Mouse (Mus musculus) MEL-GATA-1-ER (cell line): ENCODE measurements around the gene Trim8.

ENCODE experiments used
- DNase-seq: peaks from one replicate; pipeline ENCODE4 v3.0.0-alpha.2; 2012; ENCODE audit warnings: low read depth; ENCODE audit errors: extremely low read depth

Gene Trim8

DNA sequence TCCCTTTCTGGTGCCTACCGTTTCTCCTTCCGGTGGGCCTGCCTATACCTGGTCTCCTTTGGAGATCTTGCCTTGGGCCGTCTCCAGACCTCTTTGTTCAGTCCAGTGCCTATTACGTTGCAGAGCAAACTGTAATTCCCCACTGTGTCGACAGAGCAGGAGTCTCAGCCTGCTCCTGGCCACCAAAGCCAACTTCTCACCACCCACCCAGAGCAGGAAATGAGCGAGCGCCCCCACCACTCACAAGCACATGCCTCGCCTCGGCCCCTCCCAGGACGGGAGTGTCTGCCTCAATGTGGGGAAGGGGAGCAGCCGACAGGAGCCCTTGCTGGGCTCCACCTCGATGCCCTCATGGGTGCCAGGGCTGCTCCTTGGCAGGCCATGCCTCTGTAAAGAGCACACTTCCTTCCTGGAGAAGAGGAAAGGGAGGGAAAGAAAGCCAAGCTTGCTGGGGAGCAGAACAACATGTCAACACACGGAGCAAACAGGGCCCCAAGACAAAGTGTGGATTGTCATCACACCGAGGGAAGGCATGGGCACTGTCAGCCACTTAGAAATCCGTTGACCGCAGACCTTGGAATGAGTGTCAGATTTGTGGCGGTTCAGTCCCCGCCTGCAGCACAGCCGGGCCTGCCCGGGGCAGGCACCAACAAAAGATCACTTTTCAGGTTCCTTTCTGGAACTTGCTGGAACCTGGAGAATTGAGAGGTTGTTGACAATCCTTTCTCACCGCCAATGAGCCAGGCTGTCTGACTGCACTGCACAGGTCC lies 22.0 kb upstream of the Trim8 start:
- DNase-seq: no peak

DNA sequence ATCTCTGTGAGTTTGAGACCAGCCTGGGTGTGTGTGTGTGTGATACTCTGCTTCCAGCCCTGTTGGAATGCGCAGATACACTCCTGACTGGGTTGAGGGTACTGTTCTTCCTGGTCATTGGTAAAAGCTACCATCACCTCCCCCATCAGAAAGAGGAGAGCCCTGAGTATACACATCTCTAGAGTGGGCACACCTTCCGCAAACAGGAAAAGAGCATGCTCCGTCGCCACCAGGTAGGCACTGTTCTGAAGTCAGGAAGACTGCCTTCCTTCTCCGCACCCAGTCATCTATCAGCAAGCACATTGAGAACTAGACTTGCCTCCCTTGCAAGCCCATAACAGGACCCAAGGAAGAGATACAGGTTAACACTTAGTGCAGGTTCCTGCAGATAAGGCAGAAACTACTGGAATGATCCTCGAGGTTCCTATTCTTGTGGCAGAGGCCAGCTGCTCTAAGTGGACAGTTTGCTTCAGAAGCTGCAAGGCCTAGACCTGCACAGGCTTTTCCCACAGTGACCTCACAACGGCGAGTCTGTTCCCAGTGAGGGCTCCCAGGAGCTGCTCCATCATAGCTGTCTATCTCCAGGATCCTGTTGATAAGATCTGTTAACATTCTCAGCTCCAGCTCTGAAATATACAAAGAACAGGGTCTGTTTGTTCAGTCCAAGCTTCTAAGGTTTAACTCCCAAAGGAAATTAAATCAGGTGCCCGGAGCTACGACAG lies 20.7 kb upstream of the Trim8 start:
- DNase-seq: no peak

DNA sequence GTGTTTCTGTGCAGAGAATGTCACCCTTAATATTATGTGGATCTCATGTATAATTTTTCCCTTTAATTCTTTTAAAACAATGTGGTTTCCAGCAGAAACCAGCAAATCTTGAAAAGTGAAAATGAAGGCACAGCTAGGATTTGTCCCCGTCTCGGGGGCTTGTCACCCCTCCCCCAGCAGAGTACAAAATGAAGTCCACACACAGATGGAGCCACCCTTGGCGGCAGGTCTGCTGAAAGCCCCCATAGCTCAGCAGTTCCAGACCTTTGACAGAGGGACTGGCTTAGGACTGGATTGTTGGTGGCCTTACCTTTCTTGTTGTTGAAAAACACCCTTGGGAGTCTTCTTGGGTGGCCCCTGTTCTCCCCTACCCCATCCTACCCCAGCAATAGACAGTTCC lies 20.1 kb upstream of the Trim8 start:
- no peak for DNase-seq

DNA sequence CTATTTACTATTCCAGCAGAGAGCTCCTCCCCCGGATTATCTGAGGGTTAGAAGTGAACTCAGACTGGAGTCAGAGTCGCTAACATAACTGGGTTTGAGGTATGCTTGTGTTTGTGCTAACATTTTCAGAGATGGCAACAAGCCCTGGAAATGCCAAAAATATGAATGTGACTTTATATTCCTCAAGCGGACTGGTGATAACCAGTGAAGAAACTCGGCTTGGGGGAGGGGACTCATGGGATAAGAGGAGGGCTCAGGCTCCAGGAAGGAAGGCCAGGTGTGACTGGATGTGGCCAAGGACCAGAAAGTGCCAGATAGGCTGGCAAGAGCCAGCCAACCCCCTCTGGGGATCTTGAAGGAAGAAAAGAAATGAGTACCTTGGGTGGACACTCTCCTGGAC lies 19.7 kb upstream of the Trim8 start:
- DNase-seq: no peak

DNA sequence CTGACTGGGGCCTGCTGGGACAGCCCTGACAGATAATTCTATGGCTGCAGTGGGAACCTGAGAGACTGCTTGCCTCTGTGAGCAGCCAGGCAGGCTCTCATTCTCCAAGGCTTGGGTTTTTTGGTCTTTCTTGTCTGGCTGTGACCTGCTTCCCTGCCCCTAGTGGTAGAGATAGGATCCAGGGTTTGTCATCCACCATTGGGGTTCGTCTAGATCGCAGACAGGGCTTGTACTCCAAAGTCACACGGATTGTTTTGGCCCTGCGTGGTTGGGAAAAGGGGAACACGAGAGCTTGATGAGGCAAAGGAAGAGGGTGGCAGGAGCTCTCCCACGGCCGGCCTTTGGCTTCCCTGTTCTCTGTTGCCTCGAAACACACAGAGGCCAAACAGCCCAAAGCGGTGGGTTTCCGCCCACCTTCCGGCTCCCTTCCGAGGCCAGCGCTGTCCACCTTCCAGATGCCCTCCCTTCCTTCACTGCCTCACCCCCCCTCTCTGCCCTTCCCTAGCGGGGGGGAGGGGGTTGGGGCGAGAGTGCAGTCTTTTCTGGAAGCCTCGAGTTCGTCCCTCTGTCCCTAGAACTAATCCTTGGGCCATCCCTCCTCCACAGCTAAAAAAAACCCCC lies 18.5 kb upstream of the Trim8 start:
- DNase-seq: no peak

DNA sequence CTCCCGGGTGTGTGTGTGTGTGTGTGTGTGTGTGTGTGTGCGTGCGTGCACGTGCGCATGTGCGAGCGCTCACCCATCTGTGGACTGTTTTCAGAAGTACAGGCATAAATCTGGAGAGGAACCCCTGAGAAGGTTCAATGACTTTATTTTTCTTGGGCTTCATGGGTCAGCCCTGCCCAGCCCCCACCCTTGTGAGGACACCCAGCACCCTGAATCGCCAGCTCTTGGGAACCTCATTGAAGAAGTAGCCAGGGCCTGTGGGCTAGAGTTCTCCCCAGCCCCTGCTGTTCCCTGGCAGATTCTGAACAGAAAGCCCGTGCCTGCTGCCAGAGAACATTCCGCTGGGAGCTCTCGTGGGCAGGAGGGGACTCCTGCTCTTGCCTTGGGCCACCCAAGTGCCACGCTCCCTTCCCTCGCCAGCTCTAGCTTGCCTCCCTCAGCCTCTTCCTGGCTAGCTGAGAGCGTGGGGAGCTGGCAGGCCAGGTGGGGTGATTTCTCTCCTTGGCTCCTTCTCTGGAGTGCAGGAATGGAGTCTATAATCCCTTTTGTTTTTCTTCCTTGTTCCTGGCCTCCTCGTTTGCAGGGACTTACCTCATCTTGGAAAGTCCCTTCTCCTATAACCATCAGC lies 17.7 kb upstream of the Trim8 start:
- no peak for DNase-seq

DNA sequence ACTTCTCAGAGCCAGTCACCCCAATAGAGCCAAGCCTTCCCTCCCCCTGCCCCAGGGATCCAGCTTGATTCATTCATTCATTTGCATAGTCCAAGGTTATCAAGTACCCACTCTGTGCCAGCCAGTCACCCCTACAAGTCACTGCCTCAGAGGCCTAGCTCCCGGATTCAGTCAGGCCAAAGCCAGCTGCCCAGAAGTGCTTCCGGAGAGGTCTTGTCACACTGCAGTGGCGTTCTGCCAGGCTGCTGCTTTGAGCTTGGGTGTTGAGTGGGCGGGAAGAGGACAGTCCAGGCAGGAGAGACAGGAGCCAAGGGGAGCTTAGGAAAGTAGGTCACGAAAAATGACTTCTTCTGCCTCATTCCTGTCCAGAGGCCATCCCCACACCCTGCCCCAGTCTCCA lies 17.0 kb upstream of the Trim8 start:
- DNase-seq: no peak

DNA sequence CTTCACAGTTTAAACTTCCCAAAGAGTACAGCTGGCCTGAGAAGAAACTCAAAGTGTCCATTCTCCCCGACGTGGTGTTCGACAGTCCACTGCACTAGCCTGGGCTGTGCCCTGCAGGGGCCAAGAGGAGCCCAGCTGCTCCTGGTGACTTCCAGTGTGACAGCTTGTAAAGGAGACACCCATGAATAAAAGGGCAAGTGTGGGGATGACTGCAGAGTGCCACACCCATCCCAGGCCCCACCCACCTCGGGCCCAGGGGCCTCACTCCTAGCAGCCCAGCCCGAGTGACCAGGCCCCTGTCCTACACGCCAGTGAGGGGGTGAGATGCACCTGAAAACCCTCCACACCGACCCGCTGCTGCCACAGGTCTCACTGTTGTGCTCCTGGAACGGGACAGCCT lies 15.7 kb upstream of the Trim8 start:
- DNase-seq: no peak

DNA sequence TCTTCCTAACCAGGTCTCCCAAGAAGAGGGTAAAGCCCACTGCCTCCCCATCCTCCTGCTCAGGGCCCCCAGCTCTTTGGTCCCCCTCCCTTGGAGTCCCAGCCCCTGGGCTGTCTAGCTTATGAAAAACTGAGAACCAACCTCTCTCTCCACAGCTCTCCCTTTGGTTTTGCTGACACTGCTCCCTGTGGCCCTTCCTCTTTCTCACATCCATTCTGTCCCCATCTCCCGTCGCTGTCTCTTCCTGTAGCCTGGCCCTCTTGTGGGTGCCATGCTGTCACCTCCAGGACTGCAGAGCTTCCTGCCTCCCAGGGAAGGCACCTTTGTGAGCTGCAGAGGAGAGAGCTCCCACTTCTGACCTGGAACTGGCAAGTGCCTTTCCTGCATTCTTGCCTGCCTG lies 14.8 kb upstream of the Trim8 start:
- no peak for DNase-seq

DNA sequence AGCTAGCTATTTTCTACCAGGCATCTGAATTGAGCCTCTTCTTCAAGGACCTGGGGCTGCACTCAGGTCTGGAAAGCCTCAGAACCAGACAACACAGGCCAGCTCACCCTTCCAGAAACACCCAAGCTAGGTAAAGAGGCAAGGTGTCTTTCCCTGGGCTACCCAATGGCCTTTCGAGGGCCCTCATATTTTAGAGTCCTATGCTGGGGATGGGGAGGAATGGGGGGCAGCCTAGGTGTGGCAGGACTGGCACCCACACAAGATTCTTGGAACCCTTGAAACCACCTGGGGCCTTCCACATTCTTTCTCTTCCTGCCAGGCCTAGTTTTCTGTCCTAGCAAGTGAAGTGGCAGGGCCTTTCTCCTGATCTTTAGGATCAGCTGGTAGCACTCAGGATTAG lies 12.1 kb upstream of the Trim8 start:
- no peak for DNase-seq

DNA sequence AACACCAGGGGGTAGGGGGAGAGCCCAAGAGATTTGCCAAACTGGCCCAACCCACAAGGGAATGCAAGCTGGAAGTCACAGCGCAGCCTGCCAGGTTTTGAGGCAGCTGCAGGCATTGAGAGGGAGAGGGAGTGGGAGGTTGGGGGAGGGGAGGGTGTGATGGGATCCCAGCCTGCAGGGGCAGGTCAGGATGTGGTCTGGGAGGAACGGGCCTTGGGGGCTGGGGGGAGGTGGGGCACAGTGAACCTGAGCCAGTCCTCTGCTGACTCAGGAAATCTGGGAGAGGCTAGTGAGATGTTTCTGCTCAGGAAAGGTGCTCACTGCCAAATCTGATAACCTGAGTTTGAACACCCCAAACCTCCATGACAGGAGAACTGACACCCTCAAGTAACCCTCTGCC lies 10.9 kb upstream of the Trim8 start:
- DNase-seq: no peak

DNA sequence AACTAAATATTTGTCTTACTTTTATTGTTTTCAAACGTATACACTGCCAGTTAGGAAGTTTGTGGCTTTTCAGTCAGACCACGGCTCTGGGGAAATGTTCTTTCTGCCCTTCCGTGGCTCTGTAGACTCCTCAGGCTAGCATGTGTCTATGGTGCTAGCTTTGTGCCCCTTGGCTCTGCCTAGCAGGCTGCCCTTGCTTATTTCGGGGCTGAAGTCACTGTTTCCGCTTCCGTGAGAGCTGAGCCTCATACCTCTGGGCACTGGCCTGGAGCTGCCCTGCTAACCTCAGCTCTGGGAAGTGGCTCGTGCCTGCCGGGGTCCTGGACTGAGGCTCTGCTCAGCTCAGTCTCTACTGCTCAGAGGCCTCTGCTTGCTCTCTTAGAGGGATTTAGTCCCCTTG lies 6.4 kb upstream of the Trim8 start:
- DNase-seq: no peak

DNA sequence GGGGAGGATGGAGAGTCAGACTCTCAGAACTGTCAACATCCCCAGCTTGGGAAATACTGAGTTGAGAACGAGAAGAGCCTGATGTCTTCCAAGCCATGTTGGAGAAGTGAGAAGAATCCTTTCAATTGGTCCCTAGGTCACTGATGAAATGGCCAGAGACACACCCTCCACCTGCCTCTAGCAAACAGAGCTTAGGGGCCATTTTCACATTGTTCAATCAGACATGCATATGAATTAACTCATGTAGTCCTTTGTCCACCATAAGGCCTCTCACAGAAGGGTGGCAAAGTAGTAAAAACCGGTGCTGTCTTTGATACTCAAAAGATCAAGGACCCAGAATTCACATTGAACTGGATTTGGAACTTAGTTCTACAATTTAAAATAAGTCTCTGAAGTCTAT lies 4.3 kb upstream of the Trim8 start:
- DNase-seq: no peak

DNA sequence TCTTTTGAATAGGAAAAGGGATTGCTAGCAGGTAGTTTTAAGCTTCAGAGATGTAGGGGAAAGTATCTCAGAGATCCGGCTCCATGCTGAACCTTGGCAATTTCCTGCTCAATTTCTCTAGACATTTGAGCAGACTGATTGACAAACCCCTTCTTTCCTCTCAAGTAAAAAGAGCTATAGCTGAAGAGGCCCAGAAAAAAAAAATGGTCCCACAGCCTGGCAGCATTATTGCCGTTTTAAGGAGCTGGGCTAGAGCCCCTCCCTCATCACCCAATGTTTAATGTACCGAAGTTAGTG lies 2.0 kb upstream of the Trim8 start:
- no peak for DNase-seq

DNA sequence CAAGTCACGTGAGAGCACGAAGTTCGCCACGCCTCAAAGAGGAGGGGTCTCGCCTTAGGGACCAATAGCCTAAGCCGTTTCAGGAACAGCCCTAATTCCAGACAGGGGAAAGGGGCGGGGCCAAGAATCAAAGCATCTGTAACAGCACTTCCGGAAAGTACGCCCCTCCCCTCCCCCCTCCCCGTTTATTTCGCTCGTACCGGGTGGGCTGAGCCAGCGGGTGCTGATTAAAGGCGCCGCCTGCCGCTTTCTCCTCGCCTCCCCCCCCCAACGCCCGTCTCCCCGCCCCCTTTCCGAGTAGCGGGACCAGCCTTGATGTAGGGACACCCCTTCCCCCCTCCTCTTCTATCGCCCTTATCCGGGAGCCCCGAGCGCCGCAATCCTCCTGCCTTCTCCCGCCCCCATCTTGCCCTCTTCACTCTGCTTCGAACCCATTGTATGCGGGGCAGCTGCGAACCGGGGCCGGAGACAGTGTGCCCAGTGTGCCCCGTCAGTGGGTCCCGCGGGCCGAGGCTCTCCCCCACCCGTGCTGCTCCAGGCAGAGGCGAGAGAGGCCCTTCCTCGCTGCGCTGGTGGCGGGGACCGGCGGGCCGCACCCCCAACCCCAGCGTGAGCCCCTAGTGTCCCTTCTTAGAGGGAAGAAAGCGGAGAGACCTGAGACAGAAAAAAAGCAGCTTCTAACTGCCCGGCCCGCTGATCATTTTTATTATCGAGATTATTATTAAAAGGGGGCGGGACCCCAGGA lies 1.5 kb upstream of the Trim8 start:
- peak; percentile 100 for DNase-seq

DNA sequence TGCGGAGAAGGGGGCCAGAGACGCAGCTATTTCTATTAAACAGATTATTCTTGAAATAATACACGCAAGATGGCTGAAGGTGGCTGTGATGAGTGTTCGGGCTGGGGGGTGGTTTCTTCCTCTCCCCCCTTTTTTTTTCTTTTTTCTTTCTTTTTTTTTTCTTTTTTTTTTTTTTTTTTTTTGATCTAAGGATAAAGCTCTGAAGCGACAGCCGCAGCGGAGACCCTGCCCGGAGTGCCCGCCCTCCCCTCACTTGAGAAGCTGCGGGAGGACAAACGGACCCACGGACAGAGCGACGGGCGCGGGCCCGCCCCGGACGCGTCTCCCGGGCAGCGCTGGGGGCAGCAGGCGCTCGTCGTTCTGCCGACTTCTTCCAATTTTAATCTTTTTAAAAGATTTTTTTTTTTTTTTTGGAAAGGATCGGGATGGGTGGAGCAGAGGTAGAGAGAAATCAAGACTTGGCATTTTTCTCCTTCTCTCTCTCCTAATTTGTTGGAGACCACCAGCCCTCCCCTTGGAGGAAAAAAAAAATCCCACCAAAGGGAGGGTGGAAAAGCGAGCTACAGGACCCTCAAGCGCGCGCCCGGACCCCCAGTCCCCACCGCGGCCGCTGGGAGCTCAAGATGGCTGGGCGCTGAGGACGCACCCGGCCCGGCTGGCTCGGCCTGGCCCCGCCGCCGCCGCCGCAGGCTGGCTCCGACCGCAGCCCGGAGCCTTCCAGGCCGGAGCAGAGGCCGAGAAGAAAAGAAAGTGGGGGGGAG lies 741 bp upstream of the Trim8 start:
- no peak for DNase-seq

DNA sequence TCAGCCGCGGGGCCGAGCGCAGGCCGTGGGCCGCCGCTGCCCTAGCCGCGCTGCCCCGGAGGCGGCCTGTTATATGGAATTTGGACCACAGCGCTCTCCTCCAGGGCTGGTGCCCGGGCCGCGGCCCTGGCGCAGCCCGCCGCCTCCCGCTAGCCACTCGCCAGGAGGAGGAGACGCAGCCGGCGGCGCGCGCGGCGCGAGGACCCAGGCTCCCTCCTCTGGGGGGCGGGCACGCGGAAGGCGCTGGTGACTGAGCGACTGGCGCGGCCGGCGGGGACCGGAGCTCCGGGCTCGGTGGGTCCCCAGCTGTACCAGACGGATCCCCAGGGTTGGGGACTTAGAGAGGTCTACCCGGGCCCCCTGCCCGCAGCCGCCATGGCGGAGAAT lies 560 bp downstream of the Trim8 start:
- no peak for DNase-seq

DNA sequence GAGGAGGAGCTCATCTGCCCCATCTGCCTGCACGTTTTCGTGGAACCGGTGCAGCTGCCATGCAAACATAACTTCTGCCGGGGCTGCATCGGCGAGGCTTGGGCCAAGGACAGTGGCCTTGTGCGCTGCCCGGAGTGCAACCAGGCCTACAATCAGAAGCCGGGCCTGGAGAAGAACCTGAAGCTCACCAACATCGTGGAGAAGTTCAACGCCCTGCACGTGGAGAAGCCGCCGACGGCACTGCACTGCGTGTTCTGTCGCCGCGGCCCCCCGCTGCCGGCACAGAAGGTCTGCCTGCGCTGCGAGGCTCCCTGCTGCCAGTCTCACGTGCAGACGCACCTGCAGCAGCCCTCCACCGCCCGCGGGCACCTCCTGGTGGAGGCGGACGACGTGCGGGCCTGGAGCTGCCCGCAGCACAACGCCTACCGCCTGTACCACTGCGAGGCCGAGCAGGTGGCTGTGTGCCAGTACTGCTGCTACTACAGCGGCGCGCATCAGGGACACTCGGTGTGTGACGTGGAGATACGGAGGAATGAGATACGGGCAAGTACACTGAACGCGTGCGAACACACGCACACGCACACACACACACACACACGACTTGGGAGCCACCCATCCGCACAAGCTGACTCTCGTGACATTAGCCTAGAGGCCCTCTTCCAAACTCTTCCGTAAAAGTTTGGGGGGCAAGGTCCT lies 1.1 kb downstream of the Trim8 start:
- DNase-seq: peak; percentile 81

DNA sequence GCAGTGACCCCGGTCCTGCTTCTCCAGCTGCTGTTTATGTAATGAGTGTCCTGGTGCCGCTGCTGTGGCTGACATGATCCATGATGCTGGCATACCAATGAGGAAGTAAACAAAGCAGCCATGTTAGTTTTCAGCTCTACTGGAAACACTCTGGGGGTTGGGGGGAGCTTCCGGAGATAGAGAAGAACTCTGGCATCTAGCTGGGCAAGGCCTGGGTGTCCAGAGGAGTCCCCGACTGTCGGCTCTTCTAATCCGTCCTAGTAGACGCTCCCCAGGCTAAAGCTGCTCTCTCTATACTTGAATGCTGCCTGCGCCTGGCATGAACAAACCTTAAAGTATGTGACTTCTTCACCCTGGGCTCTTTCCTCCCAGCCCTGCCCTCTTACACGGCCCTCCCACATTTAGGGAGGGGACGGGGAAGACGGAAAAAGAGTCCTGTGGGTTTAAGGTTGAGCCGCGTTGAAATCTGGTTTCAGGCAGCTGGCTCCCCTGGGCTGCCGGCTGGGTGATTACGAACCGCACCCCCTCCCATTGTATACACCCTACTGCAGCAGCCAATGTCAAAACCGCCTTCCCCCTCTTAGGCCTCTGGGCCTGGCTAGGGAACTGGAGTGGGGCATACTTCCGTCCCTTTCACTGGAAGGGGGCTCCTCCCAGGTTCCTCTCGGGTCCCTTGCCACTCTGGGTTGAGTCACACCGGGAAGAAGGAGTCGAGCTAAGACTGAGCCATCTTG lies 2.0 kb downstream of the Trim8 start:
- DNase-seq: peak; percentile 95

DNA sequence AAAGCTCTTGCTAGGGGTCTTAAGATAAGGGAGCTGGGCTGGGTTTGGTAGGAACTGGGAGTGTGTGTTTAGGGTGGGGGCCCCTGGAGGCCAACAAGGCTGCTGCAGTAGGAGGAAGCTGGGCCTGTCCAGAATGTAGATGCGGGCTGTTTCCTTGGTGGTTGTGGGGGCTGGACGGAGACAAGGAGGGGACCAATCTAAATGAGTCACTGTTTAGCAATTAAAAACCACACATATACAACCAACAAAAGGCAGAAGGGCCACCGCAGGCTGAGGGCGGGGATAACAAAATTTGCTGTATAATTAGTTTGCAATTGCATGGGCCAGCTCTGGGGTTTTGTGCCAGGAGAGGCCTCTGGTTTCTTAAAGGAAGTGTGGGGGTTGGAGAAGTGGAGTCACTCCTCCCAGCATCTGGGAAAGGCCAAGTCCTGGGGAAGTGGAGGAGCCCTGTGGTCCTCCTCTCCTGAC lies 2.6 kb downstream of the Trim8 start:
- DNase-seq: no peak
